Mouse (Mus musculus) forebrain, embryonic 14.5 days (tissue): ENCODE measurements at regions not wholly inside any gene's neighbourhood (a gene's known extent, or its start where the extent isn't known, plus 50 kb on each side); places are given as distances from the start of the nearest gene placed in this dataset.

Experiments
- ATAC-seq: fragments of 200-750 bp; cut with Nextera tagmentation; 2 replicates; pipeline ENCODE4 v1.8.0; 2017; ENCODE audit warnings: mild to moderate bottlenecking, moderate library complexity
- DNase-seq: peaks from one replicate; pipeline ENCODE4 v3.0.0-alpha.2; 2015; ENCODE audit warnings: low spot score
- H3K27ac ChIP-seq: fragments of 300-500 bp; sonication (generic); 2 replicates; pipeline ENCODE4 v1.5.1; 2014; ENCODE audit warnings: low read depth, mild to moderate bottlenecking, control low read depth, low read length, moderate library complexity
- H3K27me3 ChIP-seq: fragments of 300-500 bp; sonication (generic); replicated peaks from 2 replicates; pipeline ENCODE4 v1.6.1; 2014; ENCODE audit warnings: low read length, control low read depth, mixed read lengths; ENCODE audit not compliant: control insufficient read depth, insufficient read depth
- H3K36me3 ChIP-seq: fragments of 300-500 bp; sonication (generic); 2 replicates; pipeline ENCODE4 v1.6.1; 2014; ENCODE audit warnings: low read length, control low read depth; ENCODE audit not compliant: control insufficient read depth, insufficient read depth
- H3K4me1 ChIP-seq: fragments of 300-500 bp; sonication (generic); 2 replicates; pipeline ENCODE4 v1.6.1; 2014; ENCODE audit warnings: antibody characterized with exemption, low read length, control low read depth; ENCODE audit not compliant: control insufficient read depth, insufficient read depth
- H3K4me2 ChIP-seq: fragments of 300-500 bp; sonication (generic); 2 replicates; pipeline ENCODE4 v1.6.1; 2014; ENCODE audit warnings: mild to moderate bottlenecking, control low read depth, low read length
- H3K4me3 ChIP-seq: fragments of 300-500 bp; sonication (generic); 2 replicates; pipeline ENCODE4 v1.5.1; 2014; ENCODE audit warnings: low read depth, low read length, control low read depth
- H3K9ac ChIP-seq: fragments of 300-500 bp; sonication (generic); 2 replicates; pipeline ENCODE4 v1.6.1; 2014; ENCODE audit warnings: mild to moderate bottlenecking, low read length, control low read depth, moderate library complexity
- H3K9me3 ChIP-seq: fragments of 300-500 bp; sonication (generic); replicated peaks from 2 replicates; pipeline ENCODE4 v1.6.1; 2016; ENCODE audit warnings: low read length, control low read depth, mixed read lengths; ENCODE audit not compliant: control insufficient read depth
- WGBS: fragments of 180-500 bp; shearing (Covaris S2); extraction: QIAGEN DNeasy Blood & Tissue Kit; methylation state at CpG from one replicate; pipeline ENCODE4 v1.1.7; 2014; 5-methylcytosine and 5-hydroxymethylcytosine counted together

DNA sequence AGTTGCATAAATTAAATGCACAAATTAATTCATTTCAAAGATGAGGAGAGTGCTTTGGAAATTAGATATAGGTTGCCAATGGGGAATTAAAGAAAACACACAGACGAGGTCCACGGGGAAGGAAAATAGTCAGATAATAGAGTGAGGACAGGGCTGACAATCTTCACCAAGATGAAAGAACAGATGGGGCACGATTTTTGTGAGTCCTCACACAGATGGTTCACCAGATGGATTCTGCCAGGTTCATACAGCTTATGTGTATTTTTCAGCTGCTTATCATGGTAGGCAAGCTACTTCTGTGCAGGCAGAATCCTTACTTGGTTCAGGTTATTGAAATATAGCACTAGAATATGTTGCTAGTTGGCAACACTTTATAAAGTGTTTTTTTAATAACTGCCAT, 1585.4 kb upstream of the Igfbp7 start:
- Histone ChIP-seq H3K9me3 (no peaks in the 10 kb centered on the region), H3K4me2 (no peak overlapping the region), H3K27ac (no peak overlapping the region), H3K4me3 (no peak overlapping the region), H3K36me3 (no peaks in the 10 kb centered on the region), H3K4me1 (no peaks in the 10 kb centered on the region), H3K27me3 (no peaks in the 10 kb centered on the region), H3K9ac (no peak overlapping the region)
- DNase-seq = peak; percentile 91
- peak; percentile 94 for ATAC-seq
- 45% methylated on average over 3 of the region's 3 CpGs for WGBS

DNA sequence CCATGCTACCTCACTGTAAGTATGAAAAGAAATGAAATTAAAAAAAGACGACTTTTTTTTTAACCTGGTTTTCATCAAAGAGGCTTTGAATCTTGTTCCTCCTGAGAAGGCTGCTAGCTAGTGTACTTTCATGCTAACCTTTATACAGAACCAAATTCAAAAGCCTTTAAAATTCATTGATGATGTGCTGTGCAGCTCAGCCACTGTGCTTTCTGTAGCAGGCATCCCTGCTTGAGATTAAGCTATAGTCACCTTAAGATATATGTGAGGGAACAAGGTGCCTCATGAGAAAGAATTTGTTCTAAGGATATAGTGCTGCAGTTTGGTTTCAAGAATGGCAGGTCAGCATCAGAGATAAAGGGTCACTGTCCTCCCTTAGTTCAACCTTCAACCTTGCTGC, 1581.9 kb upstream of the Igfbp7 start:
- 94% methylated on average over 1 of the region's 1 CpGs for WGBS
- Histone ChIP-seq H3K27ac (no peak overlapping the region), H3K9ac (no peak overlapping the region), H3K4me2 (no peak overlapping the region), H3K27me3 (no peaks in the 10 kb centered on the region), H3K36me3 (no peaks in the 10 kb centered on the region), H3K4me3 (no peak overlapping the region), H3K9me3 (no peaks in the 10 kb centered on the region), H3K4me1 (no peaks in the 10 kb centered on the region)
- ATAC-seq (no peak), DNase-seq (no peak)

DNA sequence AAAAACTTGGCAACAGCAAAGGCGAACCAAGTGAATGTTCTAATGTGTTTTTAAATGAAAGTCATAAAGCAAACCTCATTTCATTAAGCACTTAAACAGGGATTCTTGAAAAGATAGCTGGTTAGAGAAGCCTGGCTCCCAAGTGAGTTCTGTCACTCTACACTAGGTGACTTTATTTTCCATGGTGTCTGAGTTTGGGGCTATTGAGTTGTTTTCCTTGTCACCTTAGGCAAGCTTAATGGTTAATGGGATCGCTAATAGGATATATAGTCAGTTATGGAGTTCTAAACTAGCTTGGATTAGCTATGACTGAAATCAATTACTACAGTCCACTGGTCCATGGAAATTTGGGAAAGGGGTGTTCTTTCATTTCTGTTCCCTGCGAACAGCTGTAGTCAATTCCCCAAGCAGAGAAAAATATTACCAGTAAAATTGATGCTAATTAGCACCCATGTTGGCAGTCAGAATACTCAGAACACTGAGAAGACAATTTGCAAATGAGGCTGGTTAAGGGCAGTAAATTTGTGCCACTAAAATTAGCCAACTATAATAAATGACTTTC, 1568.7 kb upstream of the Igfbp7 start:
- Histone ChIP-seq H3K36me3 (no peaks in the 10 kb centered on the region), H3K4me2 (no peak overlapping the region), H3K9me3 (no peaks in the 10 kb centered on the region), H3K9ac (no peak overlapping the region), H3K27ac (no peak overlapping the region), H3K4me1 (no peaks in the 10 kb centered on the region), H3K27me3 (no peaks in the 10 kb centered on the region), H3K4me3 (no peak overlapping the region)
- ATAC-seq = no peak
- WGBS = 66% methylated on average over 3 of the region's 3 CpGs
- DNase-seq = peak; percentile 36

DNA sequence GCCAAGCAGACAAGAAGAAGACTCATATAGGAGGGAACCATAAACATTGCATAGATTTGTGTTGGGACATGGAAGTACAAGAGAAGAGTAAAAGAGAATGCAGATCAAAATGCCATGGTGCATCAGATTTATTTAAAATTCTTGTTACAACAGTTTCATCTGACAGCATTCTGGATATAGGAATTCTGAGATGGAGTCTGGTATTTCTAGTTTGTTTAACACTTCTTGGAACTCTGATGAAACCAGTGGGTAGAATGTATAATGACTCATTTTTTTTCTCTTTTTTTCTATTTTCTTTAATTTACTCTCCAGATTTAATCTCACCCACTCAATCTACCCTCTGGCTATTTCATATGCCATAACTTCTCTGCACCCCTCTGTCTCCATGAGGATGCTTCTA, 1537.9 kb upstream of the Igfbp7 start:
- Histone ChIP-seq H3K27ac (no peak overlapping the region), H3K36me3 (no peaks in the 10 kb centered on the region), H3K4me2 (no peak overlapping the region), H3K9ac (no peak overlapping the region), H3K27me3 (no peaks in the 10 kb centered on the region), H3K9me3 (no peaks in the 10 kb centered on the region), H3K4me1 (no peaks in the 10 kb centered on the region), H3K4me3 (no peak overlapping the region)
- ATAC-seq (no peak), DNase-seq (no peak)

DNA sequence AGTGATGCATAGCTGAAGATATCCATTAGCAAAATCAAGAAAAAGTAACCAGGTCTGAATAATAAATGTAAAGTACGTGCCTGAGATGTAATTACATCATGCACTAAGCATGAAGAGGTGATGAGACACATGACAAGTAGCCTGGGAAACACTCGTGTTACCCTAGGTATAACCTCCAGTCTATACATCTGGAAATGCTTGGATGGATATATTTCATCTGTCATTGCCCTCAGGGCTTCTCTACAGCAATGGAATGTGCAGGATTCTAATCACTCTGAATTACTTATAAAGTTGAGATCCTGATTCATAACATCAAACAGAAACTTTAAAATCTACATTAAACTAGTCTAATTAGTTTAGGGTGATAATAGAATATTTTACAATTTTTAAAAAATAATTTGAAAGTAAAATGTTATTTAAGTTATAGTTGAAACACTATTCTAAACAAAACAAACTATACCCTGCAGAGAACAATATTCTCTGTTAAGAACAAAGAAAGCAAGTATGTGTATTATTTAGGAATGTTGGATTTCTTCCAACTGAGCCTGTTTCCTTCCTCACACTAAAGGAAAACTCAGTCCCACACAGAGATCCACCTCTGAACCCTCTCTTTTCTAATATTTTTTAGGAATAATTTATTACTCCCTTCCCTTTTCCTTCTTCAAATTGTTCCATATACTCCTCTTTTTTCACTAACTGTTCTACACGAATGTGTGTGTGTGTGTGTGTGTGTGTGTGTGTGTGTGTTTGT, 1514.2 kb upstream of the Igfbp7 start:
- WGBS = 74% methylated on average over 3 of the region's 3 CpGs
- no peaks in the 10 kb centered on the region for H3K9me3 ChIP-seq
- H3K27ac ChIP-seq = no peak overlapping the region
- no peaks in the 10 kb centered on the region for H3K4me1 ChIP-seq
- no peaks in the 10 kb centered on the region for H3K27me3 ChIP-seq
- no peak overlapping the region for H3K9ac ChIP-seq
- H3K4me3 ChIP-seq = no peak overlapping the region
- DNase-seq (no peak), ATAC-seq (no peak)
- H3K36me3 ChIP-seq = no peaks in the 10 kb centered on the region
- H3K4me2 ChIP-seq = no peak overlapping the region

DNA sequence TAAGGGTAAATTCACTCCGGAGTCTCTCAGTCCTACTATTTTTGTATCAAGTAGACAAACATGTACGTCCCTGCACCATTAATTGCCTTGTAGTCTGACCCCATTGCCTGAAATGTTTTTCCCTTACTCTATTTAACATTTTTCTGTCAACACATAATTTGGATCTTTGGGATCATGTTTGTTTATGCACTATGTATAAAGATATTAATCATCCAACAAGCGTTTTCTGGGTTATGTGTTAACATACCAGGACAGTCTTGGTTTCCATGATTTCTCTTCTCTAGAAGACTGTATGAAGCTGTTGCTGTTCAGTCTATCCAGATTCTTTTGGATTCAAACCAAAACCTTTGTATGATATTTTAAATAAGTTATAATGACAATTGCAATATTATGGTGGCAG, 1492.3 kb upstream of the Igfbp7 start:
- H3K9ac ChIP-seq = no peak overlapping the region
- H3K4me2 ChIP-seq = no peak overlapping the region
- no peaks in the 10 kb centered on the region for H3K36me3 ChIP-seq
- DNase-seq = no peak
- H3K4me3 ChIP-seq = no peak overlapping the region
- H3K4me1 ChIP-seq = no peaks in the 10 kb centered on the region
- H3K27me3 ChIP-seq = no peaks in the 10 kb centered on the region
- no peak for ATAC-seq
- WGBS = 95% methylated on average over 3 of the region's 3 CpGs
- H3K27ac ChIP-seq = no peak overlapping the region
- H3K9me3 ChIP-seq = no peaks in the 10 kb centered on the region

DNA sequence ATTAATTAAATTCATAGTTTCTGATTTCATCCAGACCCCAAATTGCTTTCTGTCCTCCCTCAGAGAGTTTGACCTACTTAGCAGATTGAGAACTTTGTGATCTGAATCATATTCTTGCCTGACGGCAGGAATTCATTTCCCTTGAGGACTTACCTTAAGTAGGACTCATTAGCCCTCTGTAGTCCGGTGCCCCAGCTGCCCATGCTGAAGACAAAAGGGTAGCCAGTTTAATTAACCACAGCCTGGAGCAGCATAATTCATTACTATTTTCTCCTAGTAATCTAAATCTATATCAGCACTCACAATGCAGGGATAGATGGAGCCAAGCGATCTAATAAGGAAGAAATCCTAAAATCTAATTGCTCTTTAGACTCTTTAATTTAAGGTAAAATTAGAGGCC, 1470.9 kb upstream of the Igfbp7 start:
- 0 out of 2 replicates have a peak, but pooled peaks have one; percentile 32 for ATAC-seq
- 19% methylated on average over 3 of the region's 3 CpGs for WGBS
- Histone ChIP-seq H3K4me2 (no peak overlapping the region), H3K9ac (no peak overlapping the region), H3K4me3 (no peak overlapping the region), H3K27ac (no peak overlapping the region), H3K4me1 (0 out of 2 replicates have a peak, but pooled peaks cover 2% of the 10 kb centered on the region), H3K27me3 (no peaks in the 10 kb centered on the region), H3K36me3 (no peaks in the 10 kb centered on the region), H3K9me3 (no peaks in the 10 kb centered on the region)
- peak; percentile 17 for DNase-seq

DNA sequence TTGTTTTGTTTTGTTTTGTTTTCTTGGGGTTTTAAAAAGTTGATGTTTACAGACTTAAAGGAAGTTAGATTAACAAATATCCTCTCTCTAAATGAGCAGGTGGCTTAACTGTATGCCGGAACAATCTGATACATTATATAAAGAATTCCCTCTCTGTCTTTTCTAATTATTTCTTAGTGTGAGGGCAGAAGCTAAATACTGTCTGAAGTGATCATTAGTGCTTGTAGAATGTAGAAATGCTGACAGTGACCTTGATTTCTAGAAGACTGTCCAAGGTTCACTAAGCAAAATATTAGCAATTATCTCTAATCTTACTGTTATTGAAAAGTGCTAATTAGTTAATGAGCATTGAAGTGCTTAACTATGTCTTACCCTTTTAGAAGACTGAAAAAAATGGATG, 1437.3 kb upstream of the Igfbp7 start:
- Histone ChIP-seq H3K27me3 (no peaks in the 10 kb centered on the region), H3K27ac (no peak overlapping the region), H3K9me3 (no peaks in the 10 kb centered on the region), H3K36me3 (no peaks in the 10 kb centered on the region), H3K4me2 (no peak overlapping the region), H3K4me1 (no peaks in the 10 kb centered on the region), H3K9ac (no peak overlapping the region), H3K4me3 (no peak overlapping the region)
- DNase-seq (no peak), ATAC-seq (no peak)
- WGBS = 76% methylated on average over 1 of the region's 1 CpGs

DNA sequence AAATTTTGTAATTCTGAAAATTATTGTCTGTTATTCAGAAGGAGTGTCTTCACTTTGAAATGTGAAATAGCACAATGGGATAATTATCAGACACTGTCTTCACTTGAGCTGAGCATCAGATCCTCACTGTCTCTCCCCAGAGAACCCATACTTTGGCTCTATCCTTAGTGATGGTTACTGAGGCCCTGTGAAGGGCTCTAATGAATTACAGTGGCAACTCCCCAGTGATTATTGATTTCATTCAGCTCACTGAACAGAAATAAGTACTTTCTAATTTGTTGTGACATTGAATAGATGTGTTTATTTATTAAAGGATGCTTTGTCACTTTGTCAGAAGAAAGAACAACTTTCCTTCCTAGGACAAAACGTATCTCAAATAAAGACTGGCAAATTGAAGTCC, 1389.5 kb upstream of the Igfbp7 start:
- ATAC-seq (no peak), DNase-seq (peak; percentile 17)
- Histone ChIP-seq H3K4me2 (no peak overlapping the region), H3K4me3 (no peak overlapping the region), H3K4me1 (no peaks in the 10 kb centered on the region), H3K27me3 (no peaks in the 10 kb centered on the region), H3K9ac (no peak overlapping the region), H3K36me3 (no peaks in the 10 kb centered on the region), H3K27ac (no peak overlapping the region), H3K9me3 (no peaks in the 10 kb centered on the region)
- WGBS = 17% methylated on average over 1 of the region's 1 CpGs
